Mouse (Mus musculus) cortical plate, adult 2 months (tissue): ENCODE measurements around the gene Llgl1.

Source experiments
- CTCF ChIP-seq: fragments of 200-500 bp; IDR thresholded peaks from 2 replicates; pipeline ENCODE4 v1.5.1; 2011; ENCODE audit warnings: mild to moderate bottlenecking, control low read depth, low read length; ENCODE audit not compliant: insufficient read depth; ENCODE audit errors: extremely low read depth
- POLR2A ChIP-seq: fragments of 200-500 bp; IDR thresholded peaks from 2 replicates; pipeline ENCODE4 v1.6.1; 2011; ENCODE audit warnings: mild to moderate bottlenecking, low read length, control low read depth; ENCODE audit not compliant: insufficient read depth; ENCODE audit errors: extremely low read depth

DNA sequence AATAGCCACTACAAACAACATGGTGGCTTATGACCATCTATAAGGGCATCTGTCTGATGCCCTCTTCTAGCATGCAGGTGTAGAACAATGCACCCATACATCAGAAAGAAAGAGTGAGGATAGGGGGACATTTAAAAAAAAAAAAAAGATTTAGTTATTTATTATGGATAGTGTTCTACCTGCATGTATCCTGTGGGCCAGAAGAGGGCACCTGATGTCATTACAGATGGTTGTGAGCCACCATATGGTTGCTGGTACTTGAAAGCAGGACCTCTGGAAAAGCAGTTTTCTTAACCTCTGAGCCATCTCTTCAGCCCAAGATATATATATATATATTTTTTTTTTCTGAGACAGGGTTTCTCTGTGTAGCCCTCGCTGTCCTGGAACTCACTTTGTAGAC is 3.4 kb upstream of the Llgl1 start:
- TF ChIP-seq CTCF (no peak), POLR2A (no peak)
